Mouse (Mus musculus) erythroblast, embryonic 14.5 days (primary cell): ENCODE results near the gene A930018P22Rik. TPM values are rescaled to one million over a fixed set of nuclear protein-coding genes. Genes with fewer than 3 reads are reported as not detected.

ENCODE experiments used
- H3K27me3 ChIP-seq: 2 replicates; pipeline ENCODE4 v1.6.1; 2012; ENCODE audit warnings: inconsistent platforms; ENCODE audit not compliant: control insufficient read depth
- H3K36me3 ChIP-seq: 2 replicates; pipeline ENCODE4 v1.6.1; 2012; ENCODE audit warnings: mild to moderate bottlenecking, inconsistent platforms; ENCODE audit not compliant: control insufficient read depth
- H3K4me1 ChIP-seq: 2 replicates; pipeline ENCODE4 v1.6.1; 2012; ENCODE audit warnings: inconsistent platforms; ENCODE audit not compliant: control insufficient read depth
- H3K4me3 ChIP-seq: replicated peaks from 2 replicates; pipeline ENCODE3; 2012; ENCODE audit warnings: moderate library complexity, mild to moderate bottlenecking, inconsistent platforms
- H3K9me3 ChIP-seq: 2 replicates; pipeline ENCODE4 v1.6.1; 2012; ENCODE audit warnings: low read length, inconsistent platforms, mixed read lengths; ENCODE audit not compliant: control insufficient read depth
- GATA1 ChIP-seq: IDR thresholded peaks from 2 replicates; pipeline ENCODE4 v1.6.1; 2012; ENCODE audit warnings: low read length, inconsistent platforms, mixed read lengths
- TAL1 ChIP-seq: IDR thresholded peaks from 3 replicates; pipeline ENCODE4 v1.6.1; 2012; ENCODE audit warnings: low read length, inconsistent platforms, mixed read lengths
- polyA plus RNA-seq: library from polyadenylated mRNA; stranded (reverse); fragments of >175 nt; gene quantifications from 2 replicates; pipeline ENCODE4 v1.2.3, GENCODE M21; 2012

Gene A930018P22Rik
- polyA plus RNA-seq, 1 experiment, result 0.96 TPM

GRCm38 (mm10) chr2:104153345-104153744 is 30.8 kb downstream of the A930018P22Rik start:
- H3K4me3 ChIP-seq, result no peak overlapping the region
- TF ChIP-seq GATA1 (no peak), TAL1 (no peak)
- no peaks in the 10 kb centered on the region for H3K9me3 ChIP-seq
- no peaks in the 10 kb centered on the region for H3K4me1 ChIP-seq
- H3K27me3 ChIP-seq, result peaks cover 6% of the 10 kb centered on the region
- no peaks in the 10 kb centered on the region for H3K36me3 ChIP-seq

DNA sequence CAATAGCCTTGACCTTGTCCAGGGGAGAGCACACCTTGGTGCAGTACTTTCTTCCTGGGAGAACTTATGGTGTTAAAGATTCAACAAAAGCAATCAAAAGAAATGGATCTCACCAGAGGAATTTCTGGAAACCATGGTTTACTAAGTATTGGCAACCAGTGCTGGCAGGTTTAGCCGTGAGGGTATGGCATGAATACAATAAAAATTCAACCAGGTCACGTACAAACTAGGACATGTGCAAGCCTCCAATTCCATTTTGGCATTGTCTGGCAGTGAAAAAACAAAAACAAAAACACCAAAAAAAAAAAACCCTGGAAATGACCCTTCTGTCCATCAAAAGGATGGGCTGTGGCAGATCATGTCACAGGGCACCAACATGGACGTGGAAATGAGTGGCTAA is 31.3 kb downstream of the A930018P22Rik start:
- H3K4me3 ChIP-seq, result no peak overlapping the region
- H3K4me1 ChIP-seq, result no peaks in the 10 kb centered on the region
- no peaks in the 10 kb centered on the region for H3K36me3 ChIP-seq
- TF ChIP-seq GATA1 (no peak), TAL1 (no peak)
- H3K27me3 ChIP-seq, result peaks cover 6% of the 10 kb centered on the region
- H3K9me3 ChIP-seq, result no peaks in the 10 kb centered on the region

DNA sequence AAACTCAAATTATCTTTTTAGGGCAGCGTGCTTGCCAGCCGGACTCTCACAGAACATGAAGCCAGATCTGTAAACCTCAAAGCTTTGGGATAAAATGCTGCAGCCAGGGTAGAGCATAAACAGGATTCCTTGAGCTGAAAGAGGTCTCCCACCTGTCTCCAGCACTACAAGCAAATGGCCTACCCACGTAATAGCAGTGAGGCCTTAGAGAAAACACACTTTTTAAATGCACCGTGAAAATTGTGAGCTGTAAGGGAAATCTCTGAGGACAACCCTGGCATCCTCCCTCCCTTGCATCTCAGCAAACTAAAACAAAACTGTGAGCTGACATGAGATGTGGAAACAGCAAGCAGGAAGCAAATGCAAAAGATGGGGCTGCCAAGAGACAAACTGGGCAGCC is 35.3 kb downstream of the A930018P22Rik start:
- Histone ChIP-seq H3K9me3 (no peaks in the 10 kb centered on the region), H3K36me3 (no peaks in the 10 kb centered on the region), H3K4me3 (no peak overlapping the region), H3K4me1 (no peaks in the 10 kb centered on the region), H3K27me3 (peaks cover 2% of the 10 kb centered on the region)
- TF ChIP-seq TAL1 (no peak), GATA1 (no peak)

GRCm38 (mm10) chr2:104163418-104163817 is 40.8 kb downstream of the A930018P22Rik start:
- TF ChIP-seq GATA1 (no peak), TAL1 (no peak)
- H3K27me3 ChIP-seq, result no peaks in the 10 kb centered on the region
- H3K4me3 ChIP-seq, result no peak overlapping the region
- no peaks in the 10 kb centered on the region for H3K36me3 ChIP-seq
- no peaks in the 10 kb centered on the region for H3K9me3 ChIP-seq
- no peaks in the 10 kb centered on the region for H3K4me1 ChIP-seq

- no peak overlapping the region for H3K4me3 ChIP-seq
- no peak for TF ChIP-seq TAL1
- no peak for TF ChIP-seq GATA1
These were observed 41.5 kb downstream of the A930018P22Rik start for GRCm38 (mm10) chr2:104163978-104164487.

GRCm38 (mm10) chr2:104165631-104166030 is 43.1 kb downstream of the A930018P22Rik start:
- no peak overlapping the region for H3K4me3 ChIP-seq
- no peaks in the 10 kb centered on the region for H3K36me3 ChIP-seq
- H3K4me1 ChIP-seq, result no peaks in the 10 kb centered on the region
- H3K27me3 ChIP-seq, result no peaks in the 10 kb centered on the region
- TF ChIP-seq TAL1 (no peak), GATA1 (no peak)
- no peaks in the 10 kb centered on the region for H3K9me3 ChIP-seq

More at GRCm38 (mm10) chr2:104163978-104164487, 41.5 kb downstream of the A930018P22Rik start:
- Histone ChIP-seq H3K4me1 (no peaks in the 10 kb centered on the region), H3K27me3 (no peaks in the 10 kb centered on the region), H3K36me3 (no peaks in the 10 kb centered on the region), H3K9me3 (no peaks in the 10 kb centered on the region)

GRCm38 (mm10) chr2:104167765-104168164 is 45.2 kb downstream of the A930018P22Rik start:
- TF ChIP-seq TAL1, result no peak
- no peak for TF ChIP-seq GATA1
- peaks cover 3% of the 10 kb centered on the region; the same call in 1 of the 2 replicates for H3K4me1 ChIP-seq
- H3K4me3 ChIP-seq, result no peak overlapping the region
- H3K27me3 ChIP-seq, result no peaks in the 10 kb centered on the region
- no peaks in the 10 kb centered on the region for H3K9me3 ChIP-seq
- no peaks in the 10 kb centered on the region for H3K36me3 ChIP-seq

DNA sequence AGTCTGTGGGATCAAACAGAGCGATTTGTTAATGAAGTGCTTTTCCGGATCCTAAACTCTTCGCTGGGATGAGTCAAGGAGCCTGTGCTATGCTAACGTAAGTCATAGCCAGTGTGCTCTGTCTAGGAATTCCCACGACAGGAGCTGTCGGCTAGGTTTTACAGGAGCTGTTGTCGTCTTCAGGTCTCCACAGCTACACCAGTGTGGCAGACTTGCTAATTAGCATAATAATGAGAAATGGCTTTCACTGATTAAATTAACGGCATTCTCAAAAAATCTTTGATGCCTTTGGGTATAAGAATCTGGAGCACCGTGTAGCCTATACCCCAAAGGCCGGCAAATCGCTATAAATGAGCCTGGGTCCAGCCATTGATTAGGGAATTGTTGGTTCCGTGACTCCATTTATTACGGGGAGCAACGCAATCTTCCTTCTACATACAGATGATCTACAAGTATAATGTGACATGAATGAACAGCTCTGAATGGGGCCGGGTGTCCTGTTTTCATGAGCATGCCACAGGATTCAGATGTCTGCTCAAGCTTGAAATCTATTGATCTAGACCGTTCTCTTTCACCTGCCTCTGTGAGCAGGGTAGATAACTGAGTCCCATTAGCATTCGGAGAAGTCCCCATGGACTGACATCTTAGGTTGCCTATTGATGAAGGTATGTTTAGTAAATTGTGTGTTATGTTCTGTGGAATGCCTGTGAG is 45.8 kb downstream of the A930018P22Rik start:
- TF ChIP-seq TAL1 (no peak), GATA1 (no peak)
- H3K27me3 ChIP-seq, result no peaks in the 10 kb centered on the region
- H3K9me3 ChIP-seq, result no peaks in the 10 kb centered on the region
- H3K4me3 ChIP-seq, result no peak overlapping the region
- no peaks in the 10 kb centered on the region for H3K36me3 ChIP-seq
- H3K4me1 ChIP-seq, result peaks cover 5% of the 10 kb centered on the region; the same call in 1 of the 2 replicates

GRCm38 (mm10) chr2:104172695-104173348 is 50.3 kb downstream of the A930018P22Rik start:
- TF ChIP-seq TAL1 (no peak), GATA1 (no peak)
- no peaks in the 10 kb centered on the region for H3K27me3 ChIP-seq
- H3K4me1 ChIP-seq, result peaks cover 9% of the 10 kb centered on the region
- H3K9me3 ChIP-seq, result no peaks in the 10 kb centered on the region
- H3K4me3 ChIP-seq, result no peak overlapping the region
- no peaks in the 10 kb centered on the region for H3K36me3 ChIP-seq
